In the genomic region with DNA sequence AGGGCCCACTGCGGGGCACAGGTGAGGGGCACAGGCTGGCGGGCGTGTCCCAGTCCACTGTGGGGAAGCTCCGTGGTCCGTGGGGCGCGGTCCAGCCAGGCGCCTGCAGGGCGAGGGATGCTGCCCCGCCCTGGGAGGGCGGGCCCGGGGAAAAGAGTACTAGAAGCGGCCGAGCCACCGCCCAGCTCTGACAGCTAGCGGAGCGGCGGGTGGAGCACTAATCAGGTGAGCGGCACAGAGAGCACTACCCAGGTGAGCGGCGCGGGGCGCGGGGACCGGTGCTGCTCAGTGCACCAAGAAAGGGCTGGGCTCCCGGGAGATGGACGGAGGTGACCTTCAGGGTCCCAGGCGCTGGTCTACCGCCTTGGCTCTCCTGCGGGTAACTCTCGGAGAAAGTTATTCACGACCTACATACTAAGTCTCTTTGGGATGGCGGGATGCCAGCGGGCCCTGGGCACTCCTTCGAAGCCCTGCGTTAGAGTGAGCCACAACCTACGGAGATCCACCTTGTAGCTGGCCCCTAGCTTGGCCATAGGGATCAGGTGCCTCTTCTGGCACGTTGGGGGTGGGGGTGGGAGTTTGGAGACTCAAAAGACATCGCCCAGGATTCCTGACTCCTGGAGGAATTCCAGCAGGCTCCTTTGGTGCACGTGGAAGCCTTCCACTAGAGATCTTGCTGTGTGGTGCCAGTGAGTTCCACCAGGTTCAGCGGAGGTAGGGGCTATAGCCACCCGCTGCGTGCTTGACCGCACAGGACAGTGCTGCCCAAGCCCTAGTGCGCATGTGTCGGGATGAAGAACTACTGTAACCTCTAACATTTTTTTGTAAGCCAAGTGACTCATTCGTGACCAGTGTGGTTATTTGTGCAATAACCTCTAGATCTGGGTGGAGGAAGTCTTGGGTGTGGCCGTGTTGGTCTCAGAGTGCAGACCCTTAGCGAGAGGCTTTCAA, we compare ENCODE assay signal across 8 mouse cellular contexts. TPM values are rescaled to one million over a fixed set of nuclear protein-coding genes. Genes with fewer than 3 reads are reported as not detected.
A peak's percentile ranks its signal among the peaks of the same experiment; 100 is the strongest.
DNase-seq lines count a peak whose midpoint lies in the region; ATAC-seq and TF ChIP-seq lines count a peak whose summit lies in the region.

No protein-coding gene starts in this region.

- no peak for TF ChIP-seq POLR2A in testis, adult 2 months (IDR thresholded peaks at IDR 0.05; ENCODE audit: control insufficient read depth, low read depth, low read length)
- no peak for TF ChIP-seq POLR2A in spleen, adult 2 months (IDR thresholded peaks at IDR 0.05; ENCODE audit: low read depth, low read length)

- WGBS in embryonic facial prominence, embryonic 14.5 days = 25% methylated on average over 28 of the region's 49 CpGs
- WGBS in heart, embryonic 12.5 days = 15% methylated on average over 49 of the region's 49 CpGs
- 12% methylated on average over 49 of the region's 49 CpGs for WGBS in kidney, embryonic 15.5 days
- WGBS in spleen, adult 2 months = 14% methylated on average over 49 of the region's 49 CpGs

- H3K4me2 ChIP-seq in embryonic facial prominence, embryonic 14.5 days (ENCODE audit: low read depth, low read length) = peak overlapping the region; percentile 54
- H3K4me2 ChIP-seq in heart, embryonic 12.5 days = peak overlapping the region; percentile 69
- peak overlapping the region; percentile 60 for H3K4me2 ChIP-seq in kidney, embryonic 15.5 days

- peak; percentile 35; the same call in 1 of the 2 replicates for ATAC-seq in embryonic facial prominence, embryonic 14.5 days (ENCODE audit: low read depth)
- ATAC-seq in heart, embryonic 12.5 days (ENCODE audit: insufficient number of reproducible peaks, low FRiP score) = peak; percentile 59
- ATAC-seq in kidney, embryonic 15.5 days (replicated peaks; ENCODE audit: low FRiP score) = peak; percentile 69

- peaks cover 7% of the 10 kb centered on the region for H3K4me1 ChIP-seq in testis, adult 2 months (ENCODE audit: control insufficient read depth, insufficient read depth, low read length)
- peaks cover 11% of the 10 kb centered on the region for H3K4me1 ChIP-seq in embryonic facial prominence, embryonic 14.5 days (ENCODE audit: control insufficient read depth, insufficient read depth, low read length)
- H3K4me1 ChIP-seq in heart, embryonic 12.5 days (replicated peaks) = peaks cover 10% of the 10 kb centered on the region
- H3K4me1 ChIP-seq in kidney, embryonic 15.5 days = peaks cover 12% of the 10 kb centered on the region
- no peaks in the 10 kb centered on the region; the same call in none of the 2 replicates for H3K4me1 ChIP-seq in spleen, adult 2 months (ENCODE audit: control insufficient read depth, insufficient read depth, insufficient read length)

- H3K9me3 ChIP-seq in embryonic facial prominence, embryonic 14.5 days (ENCODE audit: control insufficient read depth, low read length) = no peaks in the 10 kb centered on the region
- no peaks in the 10 kb centered on the region for H3K9me3 ChIP-seq in heart, embryonic 12.5 days (replicated peaks)
- H3K9me3 ChIP-seq in kidney, embryonic 15.5 days (replicated peaks) = no peaks in the 10 kb centered on the region

- TF ChIP-seq CTCF in testis, adult 2 months (IDR thresholded peaks at IDR 0.05; ENCODE audit: control insufficient read depth, insufficient read depth, insufficient replicate concordance, low read depth, low read length) = no peak
- TF ChIP-seq CTCF in spleen, adult 2 months (IDR thresholded peaks at IDR 0.05; ENCODE audit: extremely low read depth, insufficient read depth, insufficient read length, insufficient replicate concordance) = no peak

- no peaks in the 10 kb centered on the region for H3K27me3 ChIP-seq in testis, adult 2 months (ENCODE audit: control insufficient read depth, insufficient read depth, low read length)
- H3K27me3 ChIP-seq in embryonic facial prominence, embryonic 14.5 days (replicated peaks; ENCODE audit: control insufficient read depth, insufficient read depth, low read length) = peaks cover 24% of the 10 kb centered on the region
- H3K27me3 ChIP-seq in heart, embryonic 12.5 days (replicated peaks) = peaks cover 35% of the 10 kb centered on the region
- H3K27me3 ChIP-seq in kidney, embryonic 15.5 days = peaks cover 30% of the 10 kb centered on the region
- H3K27me3 ChIP-seq in spleen, adult 2 months (ENCODE audit: control insufficient read depth, insufficient read depth, low read length) = no peaks in the 10 kb centered on the region

- H3K4me3 ChIP-seq in testis, adult 2 months (ENCODE audit: control insufficient read depth, low read depth, low read length) = peak overlapping the region; percentile 23
- peak overlapping the region; percentile 33 for H3K4me3 ChIP-seq in embryonic facial prominence, embryonic 14.5 days (ENCODE audit: low read depth, low read length)
- H3K4me3 ChIP-seq in heart, embryonic 12.5 days = peak overlapping the region; percentile 36
- peak overlapping the region; percentile 34 for H3K4me3 ChIP-seq in kidney, embryonic 15.5 days (replicated peaks)
- H3K4me3 ChIP-seq in spleen, adult 2 months (ENCODE audit: extremely low read depth, insufficient read depth, insufficient read length) = peak overlapping the region; percentile 29; the same call in 1 of the 2 replicates

- no peak for DNase-seq in testis, postnatal 14 days (ENCODE audit: low spot score)
- peak; percentile 46 for DNase-seq in embryonic facial prominence, embryonic 14.5 days (ENCODE audit: low spot score)
- peak; percentile 74 for DNase-seq in lung, postnatal 25 days (ENCODE audit: low spot score)
- no peak for DNase-seq in spleen, adult 2 months (ENCODE audit: low read depth in 1 of 2, low spot score in 2 of 2)
- DNase-seq in embryo, embryonic 10.5 days (ENCODE audit: low spot score) = no peak

- no peak overlapping the region for H3K27ac ChIP-seq in testis, adult 2 months (ENCODE audit: control insufficient read depth, insufficient read depth, low read depth, low read length)
- no peak overlapping the region for H3K27ac ChIP-seq in embryonic facial prominence, embryonic 14.5 days (replicated peaks; ENCODE audit: low read depth, low read length)
- H3K27ac ChIP-seq in heart, embryonic 12.5 days (ENCODE audit: poor library complexity, severe bottlenecking) = no peak overlapping the region
- H3K27ac ChIP-seq in kidney, embryonic 15.5 days = no peak overlapping the region
- peak overlapping the region; percentile 24; the same call in 1 of the 2 replicates for H3K27ac ChIP-seq in spleen, adult 2 months (ENCODE audit: insufficient read depth, low read length)

- H3K36me3 ChIP-seq in testis, adult 2 months (ENCODE audit: control insufficient read depth, insufficient read depth, low read length) = no peaks in the 10 kb centered on the region
- no peaks in the 10 kb centered on the region for H3K36me3 ChIP-seq in embryonic facial prominence, embryonic 14.5 days (ENCODE audit: control insufficient read depth, insufficient read depth, low read length)
- H3K36me3 ChIP-seq in heart, embryonic 12.5 days = no peaks in the 10 kb centered on the region
- no peaks in the 10 kb centered on the region for H3K36me3 ChIP-seq in kidney, embryonic 15.5 days
- no peaks in the 10 kb centered on the region for H3K36me3 ChIP-seq in spleen, adult 2 months (ENCODE audit: control insufficient read depth, insufficient read depth, low read length)

- H3K9ac ChIP-seq in embryonic facial prominence, embryonic 14.5 days (ENCODE audit: low read depth, low read length) = no peak overlapping the region
- H3K9ac ChIP-seq in heart, embryonic 12.5 days = no peak overlapping the region
- no peak overlapping the region for H3K9ac ChIP-seq in kidney, embryonic 15.5 days

RNA-seq across cellular contexts. Expression of a gene that starts 6.5 kb away (rescaled TPM):
- 8.9 and 13.5 TPM in 2 replicates for polyA plus RNA-seq in testis, adult 2 months (2012; rRNA removed)
- polyA plus RNA-seq in embryonic facial prominence, embryonic 14.5 days (2014; fragmentation: Nextera tagmentation; extraction: Ambion mirVana) = 50.0 and 81.7 TPM in 2 replicates
- 1.7 and 1.9 TPM in 2 replicates for polyA plus RNA-seq in heart, embryonic 12.5 days (2016; fragmentation: Nextera tagmentation; extraction: Ambion mirVana)
- 21.9 and 25.8 TPM in 2 replicates for polyA plus RNA-seq in kidney, embryonic 15.5 days (2015; fragmentation: Nextera tagmentation; extraction: Ambion mirVana)
- polyA plus RNA-seq in spleen, adult 2 months (2012; rRNA removed) = 97.5 and 134 TPM in 2 replicates

RNA-seq across cellular contexts. Expression of a gene that starts 44.2 kb away (rescaled TPM):
- 5.3 and 5.9 TPM in 2 replicates for polyA plus RNA-seq in testis, adult 2 months (2012; rRNA removed)
- 25.5 and 35.1 TPM in 2 replicates for polyA plus RNA-seq in embryonic facial prominence, embryonic 14.5 days (2014; fragmentation: Nextera tagmentation; extraction: Ambion mirVana)
- polyA plus RNA-seq in heart, embryonic 12.5 days (2016; fragmentation: Nextera tagmentation; extraction: Ambion mirVana) = 45.7 and 51.8 TPM in 2 replicates
- 47.8 and 53.9 TPM in 2 replicates for polyA plus RNA-seq in kidney, embryonic 15.5 days (2015; fragmentation: Nextera tagmentation; extraction: Ambion mirVana)
- 2.4 and 3.2 TPM in 2 replicates for polyA plus RNA-seq in spleen, adult 2 months (2012; rRNA removed)

Comparison
In these comparisons a context has a peak if more than half of its experiments do, and no peak if none do; other contexts are left out.
1. DNase-seq: peak in embryonic facial prominence, embryonic 14.5 days (single experiment) and lung, postnatal 25 days (single experiment); none in testis, postnatal 14 days (single experiment), spleen, adult 2 months (0 of 2) and embryo, embryonic 10.5 days (single experiment).
2. Peak in every context shown above with its lines, with median percentiles within 50 percentile points of each other: H3K4me3 ChIP-seq, ATAC-seq and H3K4me2 ChIP-seq.